Comparison of ENCODE assay signal across 8 mouse cellular contexts in the genomic region with DNA sequence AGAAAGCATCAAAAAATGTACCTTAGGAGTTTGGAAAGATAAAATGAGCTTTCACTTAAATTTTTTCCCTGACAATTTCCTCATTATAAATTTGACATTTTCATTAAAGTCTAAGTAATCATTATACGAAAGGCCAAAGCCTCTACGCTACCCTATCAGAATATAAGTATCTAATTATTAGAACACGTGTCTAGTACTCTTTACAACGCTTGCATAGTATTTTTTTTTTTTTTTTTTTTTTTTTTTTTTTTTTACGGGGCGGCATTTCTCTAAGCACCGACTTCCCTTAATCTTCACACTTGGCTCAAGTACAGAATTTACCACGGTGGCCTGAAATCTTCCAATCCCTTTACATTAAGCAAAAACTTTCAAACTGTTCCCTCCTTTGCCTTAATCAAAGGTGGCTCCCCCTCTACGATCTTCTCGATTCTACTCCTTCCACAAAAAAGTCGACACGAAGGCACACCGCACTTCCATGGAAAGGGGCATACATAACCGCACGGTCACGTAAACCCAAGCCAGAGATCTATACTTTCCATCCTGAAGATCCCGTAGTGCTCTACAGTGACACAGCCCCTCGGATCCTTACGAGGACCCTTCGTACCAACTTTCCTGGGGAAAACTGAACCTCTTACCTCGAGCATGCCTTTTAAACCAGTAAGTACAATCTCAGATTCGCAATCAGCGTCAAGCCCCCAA. TPM values are rescaled to one million over a fixed set of nuclear protein-coding genes. Genes with fewer than 3 reads are reported as not detected.
DNase-seq lines count a peak whose midpoint lies in the region; ATAC-seq and TF ChIP-seq lines count a peak whose summit lies in the region.

No protein-coding gene starts in this region.

- WGBS in heart, embryonic 10.5 days, result 5% methylated on average over 23 of the region's 23 CpGs
- WGBS in limb, embryonic 10.5 days, result 5% methylated on average over 23 of the region's 23 CpGs
- 4% methylated on average over 23 of the region's 23 CpGs for WGBS in neural tube, embryonic 13.5 days

- no peaks in the 10 kb centered on the region for H3K27me3 ChIP-seq in heart, embryonic 10.5 days (ENCODE audit: insufficient read depth, poor library complexity, severe bottlenecking)
- no peaks in the 10 kb centered on the region for H3K27me3 ChIP-seq in G1E (ENCODE audit: insufficient read depth, low read length)
- no peaks in the 10 kb centered on the region for H3K27me3 ChIP-seq in limb, embryonic 10.5 days (ENCODE audit: low read depth, poor library complexity, severe bottlenecking)
- no peaks in the 10 kb centered on the region for H3K27me3 ChIP-seq in neural tube, embryonic 13.5 days

- H3K27ac ChIP-seq in heart, embryonic 10.5 days, result peak overlapping the region; percentile 98
- H3K27ac ChIP-seq in limb, embryonic 10.5 days, result peak overlapping the region; percentile 99
- H3K27ac ChIP-seq in neural tube, embryonic 13.5 days (replicated peaks), result peak overlapping the region; percentile 99

- peaks cover 16% of the 10 kb centered on the region; the same call in 1 of the 2 replicates for H3K4me1 ChIP-seq in heart, embryonic 10.5 days
- H3K4me1 ChIP-seq in G1E (ENCODE audit: insufficient read depth, low read depth, low read length), result peaks cover 8% of the 10 kb centered on the region
- H3K4me1 ChIP-seq in limb, embryonic 10.5 days, result peaks cover 20% of the 10 kb centered on the region
- peaks cover 27% of the 10 kb centered on the region for H3K4me1 ChIP-seq in neural tube, embryonic 13.5 days (replicated peaks)

- H3K9me3 ChIP-seq in heart, embryonic 10.5 days, result no peaks in the 10 kb centered on the region
- H3K9me3 ChIP-seq in G1E (replicated peaks), result no peaks in the 10 kb centered on the region
- no peaks in the 10 kb centered on the region for H3K9me3 ChIP-seq in limb, embryonic 10.5 days (replicated peaks)
- no peaks in the 10 kb centered on the region for H3K9me3 ChIP-seq in neural tube, embryonic 13.5 days

- no peak for TF ChIP-seq CTCF in G1E (IDR thresholded peaks at IDR 0.05; ENCODE audit: low read depth, low read length)

- peaks cover 22% of the 10 kb centered on the region for H3K36me3 ChIP-seq in heart, embryonic 10.5 days
- H3K36me3 ChIP-seq in G1E (replicated peaks), result peaks cover 29% of the 10 kb centered on the region
- H3K36me3 ChIP-seq in limb, embryonic 10.5 days, result peaks cover 28% of the 10 kb centered on the region
- H3K36me3 ChIP-seq in neural tube, embryonic 13.5 days, result peaks cover 17% of the 10 kb centered on the region

- ATAC-seq in G1E (ENCODE audit: extremely low read depth, insufficient number of reproducible peaks, low FRiP score, poor library complexity, severe bottlenecking), result no peak
- ATAC-seq in erythroblast, adult 5-6 weeks (replicated peaks; ENCODE audit: low FRiP score, poor library complexity, severe bottlenecking), result 0 out of 2 replicates have a peak, but pooled peaks have one; percentile 13
- ATAC-seq in neural tube, embryonic 13.5 days (ENCODE audit: low read depth), result peak; percentile 3; the same call in 1 of the 2 replicates

- peak overlapping the region; percentile 87 for H3K4me3 ChIP-seq in heart, embryonic 10.5 days
- peak overlapping the region; percentile 87 for H3K4me3 ChIP-seq in G1E (ENCODE audit: low read depth, low read length)
- peak overlapping the region; percentile 83 for H3K4me3 ChIP-seq in limb, embryonic 10.5 days
- H3K4me3 ChIP-seq in neural tube, embryonic 13.5 days, result peak overlapping the region; percentile 90

- DNase-seq in heart, embryonic 10.5 days (ENCODE audit: low spot score), result no peak
- DNase-seq in heart, adult 11 months, result no peak
- peak; percentile 3 for DNase-seq in G1E (ENCODE audit: low spot score)
- no peak for DNase-seq in limb, embryonic 10.5 days (ENCODE audit: low spot score)
- DNase-seq in gastrocnemius, postnatal 25 days, result no peak
- no peak for DNase-seq in spleen, postnatal 10 days (ENCODE audit: low spot score in 2 of 2)

- peak overlapping the region; percentile 83 for H3K9ac ChIP-seq in neural tube, embryonic 13.5 days

- H3K4me2 ChIP-seq in neural tube, embryonic 13.5 days, result peak overlapping the region; percentile 89

RNA-seq across cellular contexts. Expression of gene Eed, which starts 1.2 kb away (rescaled TPM):
- polyA plus RNA-seq in heart, embryonic 10.5 days (2016; fragmentation: Nextera tagmentation; extraction: Ambion mirVana), result 59.8 and 74.4 TPM in 2 replicates
- total RNA-seq in G1E (2014; fragmentation: Nextera tagmentation) (83.5 and 101 TPM in 2 replicates), G1E (2017) (132 and 137 TPM in 2 replicates)
- polyA plus RNA-seq in G1E (2012), result 147 and 195 TPM in 2 replicates
- total RNA-seq in erythroblast, adult 5-6 weeks (2015; ENCODE audit: low replicate concordance), result 55.8 and 69.2 TPM in 2 replicates
- total RNA-seq in erythroblast, adult 5-6 weeks (2017; ENCODE audit: low replicate concordance), result 48.7 and 51.6 TPM in 2 replicates
- polyA plus RNA-seq in limb, embryonic 10.5 days (2016; fragmentation: Nextera tagmentation; extraction: Ambion mirVana), result 101 and 102 TPM in 2 replicates
- polyA plus RNA-seq in neural tube, embryonic 13.5 days (2015; fragmentation: Nextera tagmentation; extraction: Ambion mirVana), result 35.4 and 39.4 TPM in 2 replicates
- total RNA-seq in gastrocnemius, postnatal 25 days (2021), result 10 to 100 TPM; 21.7 to 30.8 TPM

RNA-seq across cellular contexts. Expression of gene Hikeshi, which starts 38.6 kb away (rescaled TPM):
- polyA plus RNA-seq in heart, embryonic 10.5 days (2016; fragmentation: Nextera tagmentation; extraction: Ambion mirVana), result 131 and 136 TPM in 2 replicates
- total RNA-seq in G1E (2014; fragmentation: Nextera tagmentation), result 69.9 and 118 TPM in 2 replicates
- total RNA-seq in G1E (2017), result 212 and 255 TPM in 2 replicates
- 44.1 and 50.0 TPM in 2 replicates for polyA plus RNA-seq in G1E (2012)
- total RNA-seq in erythroblast, adult 5-6 weeks (2015; ENCODE audit: low replicate concordance), result 4.4 and 9.0 TPM in 2 replicates
- 16.9 and 74.1 TPM in 2 replicates for total RNA-seq in erythroblast, adult 5-6 weeks (2017; ENCODE audit: low replicate concordance)
- 138 and 152 TPM in 2 replicates for polyA plus RNA-seq in limb, embryonic 10.5 days (2016; fragmentation: Nextera tagmentation; extraction: Ambion mirVana)
- 133 and 144 TPM in 2 replicates for polyA plus RNA-seq in neural tube, embryonic 13.5 days (2015; fragmentation: Nextera tagmentation; extraction: Ambion mirVana)
- 100 to 1,000 TPM in 1 of 2 experiments, 10 to 100 TPM in 1; 87.6 to 108 TPM for total RNA-seq in gastrocnemius, postnatal 25 days (2021)
